Mouse (Mus musculus): ENCODE results near the gene Rpap1. TPM values are rescaled to one million over a fixed set of nuclear protein-coding genes. Genes with fewer than 3 reads are reported as not detected.

Rpap1 gene
- polyA plus RNA-seq (2017; shearing (Covaris generic)): 44.4 TPM

GRCm38 (mm10) chr2:119787206-119787883 lies at the start of gene Rpap1:
Rpap1 (minus strand) TSS chr2:119787537.

GRCm38 (mm10) chr2:119797279-119797783 lies 10.0 kb upstream of the Rpap1 start, which contains the start of gene Tyro3:
Tyro3 (plus strand) TSS chr2:119797733.

GRCm38 (mm10) chr2:119760251-119760650 lies 27.1 kb downstream of the Rpap1 start, which contains the start of gene Ltk:
Ltk (minus strand) TSS chr2:119760431.

DNA sequence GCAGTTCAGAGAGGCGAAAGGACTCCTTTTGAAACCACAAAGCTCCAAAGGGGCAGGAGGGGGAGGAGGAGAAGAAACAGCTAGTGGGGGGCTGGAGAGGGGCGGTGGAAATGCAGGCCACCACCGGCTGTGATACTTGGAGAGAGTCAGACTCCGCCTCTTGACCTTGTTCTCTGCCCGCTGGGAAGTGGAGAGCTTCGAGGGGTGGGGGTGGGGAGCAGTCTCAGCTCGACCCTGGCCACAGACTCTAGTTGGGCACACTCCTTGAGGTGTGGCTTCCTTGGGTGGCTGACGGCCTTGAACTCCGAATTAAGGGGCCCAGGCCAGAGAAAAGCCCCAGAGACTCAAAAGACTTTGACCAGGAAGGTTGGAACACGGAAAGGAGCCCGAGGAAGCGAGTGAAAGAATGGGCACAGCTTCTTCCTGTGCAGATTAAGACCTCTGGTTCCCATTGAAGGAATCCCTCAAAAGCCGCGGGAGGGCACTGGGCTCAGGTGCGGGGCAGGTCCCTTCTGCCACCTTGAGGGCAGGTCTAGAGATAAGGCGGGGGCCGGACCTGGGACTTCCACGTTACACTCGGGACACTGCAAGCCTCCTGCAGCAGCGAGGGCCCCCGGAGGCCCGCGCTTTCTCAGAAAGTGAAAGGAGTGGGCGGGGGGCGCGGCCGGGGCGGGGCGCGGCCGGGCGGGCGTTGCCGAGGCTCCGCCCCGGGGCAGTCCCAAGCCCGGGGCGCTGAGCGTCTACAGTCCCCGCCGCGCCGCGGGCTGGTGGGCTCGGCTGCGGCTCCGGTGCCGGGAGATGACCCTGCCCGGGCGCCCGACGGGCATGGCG lies 45.5 kb downstream of the Rpap1 start, which contains the start of gene Itpka:
Gene Itpka (plus strand): TSS at position 757 of the 831 bp plus-strand sequence.

Other genes starting within 250 kb of the Rpap1 start
- gene Exd1, start 239.9 kb downstream of the Rpap1 start, polyA plus RNA-seq (2017; shearing (Covaris generic)): not detected
- 75.4 TPM for gene Chp1, start 239.8 kb downstream of the Rpap1 start, polyA plus RNA-seq (2017; shearing (Covaris generic))
- gene Nusap1, start 169.2 kb downstream of the Rpap1 start, polyA plus RNA-seq (2017; shearing (Covaris generic)): 8.9 TPM
- 3.1 TPM for gene Oip5, start 169.1 kb downstream of the Rpap1 start, polyA plus RNA-seq (2017; shearing (Covaris generic))
- 42.4 TPM for gene Ndufaf1, start 124.7 kb downstream of the Rpap1 start, polyA plus RNA-seq (2017; shearing (Covaris generic))
- gene Rtf1, start 112.5 kb downstream of the Rpap1 start, polyA plus RNA-seq (2017; shearing (Covaris generic)): 35.7 TPM
- gene Itpka, start 45.2 kb downstream of the Rpap1 start, polyA plus RNA-seq (2017; shearing (Covaris generic)): not detected
- not detected for gene Ltk, start 27.1 kb downstream of the Rpap1 start, polyA plus RNA-seq (2017; shearing (Covaris generic))
- 3.0 TPM for gene Tyro3, start 10.2 kb upstream of the Rpap1 start, polyA plus RNA-seq (2017; shearing (Covaris generic))
- 67.1 TPM for gene Mga, start 109.7 kb upstream of the Rpap1 start, polyA plus RNA-seq (2017; shearing (Covaris generic))
- 10.6 TPM for gene Mapkbp1, start 185.2 kb upstream of the Rpap1 start, polyA plus RNA-seq (2017; shearing (Covaris generic))
- 21.1 TPM for gene Jmjd7, start 239.9 kb upstream of the Rpap1 start, polyA plus RNA-seq (2017; shearing (Covaris generic))
- 6.8 TPM for gene Gm28042, start 240.0 kb upstream of the Rpap1 start, polyA plus RNA-seq (2017; shearing (Covaris generic))
- gene Pla2g4b, start 245.9 kb upstream of the Rpap1 start, polyA plus RNA-seq (2017; shearing (Covaris generic)): 4.4 TPM

Data from inflammation-experienced regulatory T-cells, adult 16 weeks (primary cell).